Mouse (Mus musculus) intestine, embryonic 14.5 days (tissue): ENCODE measurements around the gene Gpr108. TPM values are rescaled to one million over a fixed set of nuclear protein-coding genes. Genes with fewer than 3 reads are reported as not detected.

Experiments
- ATAC-seq: fragments of 200-750 bp; cut with Nextera tagmentation; replicated peaks from 2 replicates; pipeline ENCODE4 v1.8.0; 2017; ENCODE audit warnings: low read depth, moderate number of reproducible peaks, moderate TSS enrichment, moderate library complexity; ENCODE audit not compliant: low FRiP score, low TSS enrichment
- DNase-seq: peaks from one replicate; pipeline ENCODE4 v3.0.0-alpha.2; 2018; ENCODE audit warnings: low spot score
- H3K27ac ChIP-seq: fragments of 300-500 bp; sonication (generic); 2 replicates; pipeline ENCODE4 v1.5.1; 2014; ENCODE audit warnings: low read depth, mild to moderate bottlenecking, control low read depth
- H3K27me3 ChIP-seq: fragments of 300-500 bp; sonication (generic); replicated peaks from 2 replicates; pipeline ENCODE4 v1.6.1; 2014; ENCODE audit warnings: low read length, control low read depth; ENCODE audit not compliant: control insufficient read depth, insufficient read depth
- H3K36me3 ChIP-seq: fragments of 300-500 bp; sonication (generic); 2 replicates; pipeline ENCODE4 v1.6.1; 2014; ENCODE audit warnings: low read length, control low read depth; ENCODE audit not compliant: control insufficient read depth, insufficient read depth
- H3K4me1 ChIP-seq: fragments of 300-500 bp; sonication (generic); replicated peaks from 2 replicates; pipeline ENCODE4 v1.6.1; 2014; ENCODE audit warnings: low read length, control low read depth, mixed read lengths; ENCODE audit not compliant: control insufficient read depth, insufficient read depth
- H3K4me2 ChIP-seq: fragments of 300-500 bp; sonication (generic); 2 replicates; pipeline ENCODE4 v1.6.1; 2014; ENCODE audit warnings: low read length
- H3K4me3 ChIP-seq: fragments of 300-500 bp; sonication (generic); 2 replicates; pipeline ENCODE4 v1.5.1; 2014; ENCODE audit warnings: low read depth, low read length, control low read depth, mixed read lengths
- H3K9ac ChIP-seq: fragments of 300-500 bp; sonication (generic); 2 replicates; pipeline ENCODE4 v1.6.1; 2014; ENCODE audit warnings: mild to moderate bottlenecking, low read length
- H3K9me3 ChIP-seq: fragments of 300-500 bp; sonication (generic); 2 replicates; pipeline ENCODE4 v1.6.1; 2016; ENCODE audit warnings: low read length, control low read depth; ENCODE audit not compliant: control insufficient read depth
- WGBS: fragments of 180-500 bp; shearing (Covaris S2); extraction: QIAGEN DNeasy Blood & Tissue Kit; methylation state at CpG from one replicate; pipeline ENCODE4 v1.1.7; 2014; 5-methylcytosine and 5-hydroxymethylcytosine counted together
- microRNA-seq: library from miRNA; unstranded; fragments of <30 nt; microRNA quantifications from one replicate; pipeline ENCODE4, GENCODE M21; 2016
- polyA plus RNA-seq: library from polyadenylated mRNA; unstranded; fragments of >200 nt; fragmentation: Nextera tagmentation; extraction: Ambion mirVana; gene quantifications from 2 replicates; pipeline ENCODE4 v1.2.1, GENCODE M21; 2014

Gpr108 gene
- polyA plus RNA-seq, 1 experiment from 2014 or later, result 37.1 TPM

DNA sequence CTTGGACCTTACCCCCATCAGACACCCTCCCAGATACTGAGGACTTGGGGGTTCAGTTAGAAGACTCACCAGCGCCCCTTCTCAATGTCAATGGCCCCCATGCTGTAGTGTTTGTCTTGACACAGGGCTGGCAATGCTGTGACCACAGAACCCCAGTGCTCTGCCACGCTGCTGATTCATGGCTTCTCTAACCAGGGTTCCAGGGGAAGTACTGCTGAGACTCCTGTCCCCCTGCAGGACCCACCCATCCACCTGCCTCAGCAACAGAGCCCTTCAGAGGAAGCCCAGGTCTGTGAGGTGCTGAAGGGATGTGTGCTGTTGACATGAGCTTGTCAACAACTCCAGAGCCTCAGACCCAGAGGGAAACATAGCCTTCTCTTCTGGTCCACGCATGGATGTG is 53.5 kb downstream of the Gpr108 start:
- Histone ChIP-seq H3K9me3 (no peaks in the 10 kb centered on the region), H3K4me1 (no peaks in the 10 kb centered on the region), H3K27ac (no peak overlapping the region), H3K4me3 (no peak overlapping the region), H3K9ac (no peak overlapping the region), H3K36me3 (no peaks in the 10 kb centered on the region), H3K27me3 (no peaks in the 10 kb centered on the region), H3K4me2 (no peak overlapping the region)
- 77% methylated on average over 3 of the region's 3 CpGs for WGBS
- no peak for ATAC-seq
- no peak for DNase-seq

DNA sequence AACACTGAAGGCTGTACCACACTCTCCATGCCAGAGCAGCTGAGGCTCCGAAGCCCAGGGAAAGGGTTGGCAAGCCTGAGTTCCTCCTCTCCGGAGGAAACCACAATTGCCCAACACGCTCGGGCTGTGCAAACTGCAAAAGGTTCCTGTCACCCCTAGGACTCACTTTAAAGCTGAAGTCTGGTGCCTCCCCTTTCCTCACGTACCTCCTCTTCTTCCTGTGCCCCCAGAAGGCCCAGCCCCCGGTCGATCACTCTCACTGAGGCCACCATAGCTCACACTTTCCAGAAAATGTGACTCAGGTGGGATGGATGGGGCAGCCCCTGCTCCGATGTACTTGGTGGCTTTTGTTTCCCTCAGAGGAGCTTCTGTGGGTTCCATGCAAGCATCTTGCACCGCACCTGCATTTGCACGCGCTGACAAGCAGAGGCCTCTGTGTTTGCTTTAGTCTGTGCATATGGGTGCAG is 54.2 kb downstream of the Gpr108 start, which contains the start of gene Tnfsf14:
Tnfsf14 (minus strand) TSS at position 137 of the 467 bp plus-strand sequence.
- no peak within 1 kb of the TSS for H3K27ac ChIP-seq
- WGBS, result 75% methylated on average over 11 of the region's 11 CpGs
- ATAC-seq (no peak), DNase-seq (no peak)
- no peaks in the 10 kb centered on the region for H3K9me3 ChIP-seq
- no peaks in the 10 kb centered on the region for H3K27me3 ChIP-seq
- no peak within 1 kb of the TSS for H3K4me3 ChIP-seq
- no peak within 1 kb of the TSS for H3K9ac ChIP-seq
- H3K4me1 ChIP-seq, result no peaks in the 10 kb centered on the region
- no peaks in the 10 kb centered on the region for H3K36me3 ChIP-seq
- no peak within 1 kb of the TSS for H3K4me2 ChIP-seq

- Histone ChIP-seq H3K4me1 (no peaks in the 10 kb centered on the region), H3K27ac (no peak overlapping the region), H3K36me3 (no peaks in the 10 kb centered on the region), H3K27me3 (no peaks in the 10 kb centered on the region), H3K4me2 (no peak overlapping the region), H3K4me3 (no peak overlapping the region), H3K9ac (no peak overlapping the region), H3K9me3 (no peaks in the 10 kb centered on the region)
- WGBS, result 82% methylated on average over 12 of the region's 12 CpGs
- ATAC-seq (no peak), DNase-seq (no peak)
Observed at GRCm38 (mm10) chr17:57188510-57189192, 59.6 kb downstream of the Gpr108 start.

GRCm38 (mm10) chr17:57185641-57186040 is 62.6 kb downstream of the Gpr108 start:
- no peak for ATAC-seq
- no peak overlapping the region for H3K27ac ChIP-seq
- 77% methylated on average over 2 of the region's 2 CpGs for WGBS

More at GRCm38 (mm10) chr17:57185641-57186040, 62.6 kb downstream of the Gpr108 start:
- Histone ChIP-seq H3K36me3 (no peaks in the 10 kb centered on the region), H3K4me3 (no peak overlapping the region), H3K4me1 (no peaks in the 10 kb centered on the region), H3K9ac (no peak overlapping the region), H3K27me3 (0 out of 2 replicates have a peak, but pooled peaks cover 3% of the 10 kb centered on the region), H3K9me3 (no peaks in the 10 kb centered on the region), H3K4me2 (no peak overlapping the region)
- DNase-seq, result no peak

Small RNA genes lying within 50 kb of the gene (microRNA-seq; reads per million reads assigned to microRNA genes)
- not detected for gene Mir6978

Other genes starting within 250 kb of the Gpr108 start
- gene Pspn, start 248.4 kb downstream of the Gpr108 start, polyA plus RNA-seq, result not detected in 2 replicates
- gene Gtf2f1, start 237.2 kb downstream of the Gpr108 start, polyA plus RNA-seq, result 60.5 and 64.2 TPM in 2 replicates
- 0.15 and 0.20 TPM in 2 replicates for gene Gm17949, start 237.0 kb downstream of the Gpr108 start, polyA plus RNA-seq
- gene Khsrp, start 216.9 kb downstream of the Gpr108 start, polyA plus RNA-seq, result 45.9 and 59.1 TPM in 2 replicates
- not detected in 2 replicates for gene Slc25a41, start 206.8 kb downstream of the Gpr108 start, polyA plus RNA-seq
- gene Crb3, start 189.3 kb downstream of the Gpr108 start, polyA plus RNA-seq, result 60.3 and 75.4 TPM in 2 replicates
- gene Slc25a23, start 188.6 kb downstream of the Gpr108 start, polyA plus RNA-seq, result 11.2 and 12.2 TPM in 2 replicates
- gene Dennd1c, start 169.9 kb downstream of the Gpr108 start, polyA plus RNA-seq, result 6.3 and 6.4 TPM in 2 replicates
- 36.4 and 43.1 TPM in 2 replicates for gene Tubb4a, start 160.7 kb downstream of the Gpr108 start, polyA plus RNA-seq
- gene Tnfsf9, start 143.1 kb downstream of the Gpr108 start, polyA plus RNA-seq, result 10.4 and 10.8 TPM in 2 replicates
- gene Cd70, start 98.7 kb downstream of the Gpr108 start, polyA plus RNA-seq, result not detected in 2 replicates
- 0.19 TPM in 1 of 2 replicates, not detected in the other for gene Tnfsf14, start 54.3 kb downstream of the Gpr108 start, polyA plus RNA-seq
- 0.66 and 0.70 TPM in 2 replicates for gene C3, start 20.3 kb downstream of the Gpr108 start, polyA plus RNA-seq
- gene Trip10, start 1.0 kb upstream of the Gpr108 start, polyA plus RNA-seq, result 40.5 and 41.6 TPM in 2 replicates
- gene Vav1, start 30.7 kb upstream of the Gpr108 start, polyA plus RNA-seq, result 2.1 and 3.8 TPM in 2 replicates
- gene Adgre1, start 110.2 kb upstream of the Gpr108 start, polyA plus RNA-seq, result 5.1 and 6.2 TPM in 2 replicates